Comparison of ENCODE assay signal across 11 mouse cellular contexts in genomic region chr5:126525863-126526262, GRCm38 (mm10).
DNase-seq lines count a peak whose midpoint lies in the region; ATAC-seq lines count a peak whose summit lies in the region.
"Had no signal": no experiment of that assay in that cellular context is flagged by ENCODE, and none has a peak within 500 bp of the region (broad histone marks: within the 10 kb centered on the region; RNA-seq: fewer than 3 reads in every experiment).

No protein-coding gene starts in this region.

- peak; percentile 87 for ATAC-seq in frontal cortex, adult (ENCODE audit: low TSS enrichment)
- ATAC-seq: intestine, postnatal 0 days had no signal

- DNase-seq in frontal cortex, postnatal 36 days (ENCODE audit: low spot score in 2 of 2) = peak; percentile 47 to 79
- DNase-seq in layer of hippocampus, postnatal 36 days = peak; percentile 43 to 57
- peak; percentile 60 to 72 for DNase-seq in right cerebral cortex, postnatal 10 days (ENCODE audit: low spot score in 2 of 2)
- no peak for DNase-seq in heart, adult 18-20 months
- DNase-seq in cerebellum, adult 9-10 months = no peak
- no peak for DNase-seq in spleen, adult 18-20 months
- DNase-seq: embryo, embryonic 11 days; kidney, postnatal 25 days; thymus, adult 18-20 months had no signal

Comparison
In these comparisons a context has a peak if more than half of its experiments do, and no peak if none do; other contexts are left out.
1. DNase-seq: peak in frontal cortex, postnatal 36 days (2 of 2), layer of hippocampus, postnatal 36 days (2 of 2) and right cerebral cortex, postnatal 10 days (2 of 2); none in heart, adult 18-20 months (0 of 2), cerebellum, adult 9-10 months (single experiment) and spleen, adult 18-20 months (0 of 2).